Mouse (Mus musculus) myocyte (in vitro differentiated cells): Measurements from ENCODE around the gene Fer1l5. TPM values are rescaled to one million over a fixed set of nuclear protein-coding genes. Genes with fewer than 3 reads are reported as not detected.

ENCODE experiments used
- H3K27me3 ChIP-seq: one replicate; pipeline ENCODE4 v1.6.1; 2011; ENCODE audit not compliant: control insufficient read depth, insufficient read depth, insufficient read length
- H3K36me3 ChIP-seq: one replicate; pipeline ENCODE4 v1.6.1; 2011; ENCODE audit not compliant: control insufficient read depth, insufficient read depth
- H3K4me2 ChIP-seq: one replicate; pipeline ENCODE4 v1.6.1; 2011; ENCODE audit warnings: low read depth, control low read depth
- H3K4me3 ChIP-seq: one replicate; pipeline ENCODE4 v1.5.1; 2011; ENCODE audit warnings: mild to moderate bottlenecking, control low read depth, moderate library complexity
- H3K79me2 ChIP-seq: one replicate; pipeline ENCODE4 v1.6.1; 2011; ENCODE audit not compliant: control insufficient read depth, insufficient read depth
- H3ac ChIP-seq: one replicate; pipeline ENCODE4 v1.6.1; 2011; ENCODE audit not compliant: control insufficient read depth, insufficient read length
- CEBPB ChIP-seq: IDR thresholded peaks from 2 replicates; pipeline ENCODE4 v1.6.1; 2011; ENCODE audit warnings: mild to moderate bottlenecking, moderate library complexity; ENCODE audit not compliant: poor library complexity, insufficient read depth, severe bottlenecking
- E2F4 ChIP-seq: IDR thresholded peaks from one replicate; pipeline ENCODE4 v1.6.1; 2011; ENCODE audit warnings: mild to moderate bottlenecking, control low read depth, moderate library complexity; ENCODE audit not compliant: insufficient read depth
- MAX ChIP-seq: IDR thresholded peaks from one replicate; pipeline ENCODE4 v1.6.1; 2011; ENCODE audit warnings: low read depth, mild to moderate bottlenecking, control low read depth
- MYOD1 ChIP-seq, 3 experiments: IDR thresholded peaks; one replicate each; pipeline ENCODE4 v1.6.1; 2011; ENCODE audit warnings: control low read depth in 2 of 3, low read depth in 2 of 3, mild to moderate bottlenecking in 2 of 3, moderate library complexity in 1 of 3; ENCODE audit not compliant: insufficient read length in 2 of 3, control insufficient read depth in 1 of 3
- MYOG ChIP-seq, 3 experiments: IDR thresholded peaks; one replicate each; pipeline ENCODE4 v1.6.1; 2011; ENCODE audit warnings: control low read depth in 2 of 3, low read depth in 2 of 3, mild to moderate bottlenecking in 2 of 3; ENCODE audit not compliant: insufficient read length in 2 of 3, control insufficient read depth in 1 of 3, insufficient read depth in 1 of 3
- POLR2A ChIP-seq: IDR thresholded peaks from one replicate; pipeline ENCODE4 v1.6.1; 2011; ENCODE audit warnings: low read depth, mild to moderate bottlenecking, control low read depth, moderate library complexity; ENCODE audit not compliant: insufficient read length
- POLR2AphosphoS2 ChIP-seq: IDR thresholded peaks from one replicate; pipeline ENCODE4 v1.6.1; 2011; ENCODE audit warnings: low read depth, control low read depth; ENCODE audit not compliant: insufficient read length
- REST ChIP-seq: IDR thresholded peaks from one replicate; pipeline ENCODE4 v1.6.1; 2011; ENCODE audit warnings: mild to moderate bottlenecking, control low read depth, moderate library complexity; ENCODE audit not compliant: insufficient read depth, insufficient read length
- SRF ChIP-seq: IDR thresholded peaks from one replicate; pipeline ENCODE4 v1.6.1; 2011; ENCODE audit warnings: low read depth; ENCODE audit not compliant: control insufficient read depth, insufficient read length
- TCF12 ChIP-seq: IDR thresholded peaks from one replicate; pipeline ENCODE4 v1.6.1; 2011; ENCODE audit warnings: mild to moderate bottlenecking, control low read depth; ENCODE audit not compliant: poor library complexity, insufficient read depth, severe bottlenecking
- TCF3 ChIP-seq: IDR thresholded peaks from one replicate; pipeline ENCODE4 v1.6.1; 2011; ENCODE audit warnings: low read depth, control low read depth; ENCODE audit not compliant: insufficient read length
- USF1 ChIP-seq: IDR thresholded peaks from one replicate; pipeline ENCODE4 v1.6.1; 2011; ENCODE audit warnings: low read depth, mild to moderate bottlenecking, control low read depth, moderate library complexity
- polyA plus RNA-seq: library from polyadenylated mRNA; unstranded; fragments of >200 nt; fragmentation: generic; extraction: Trizol; gene quantifications from one replicate; pipeline ENCODE4 v1.2.1, GENCODE M21; 2012; ENCODE audit warnings: missing spikeins

The Fer1l5 gene
- polyA plus RNA-seq, 1 experiment = 0.59 TPM

GRCm38 (mm10) chr1:36370918-36371317 is 1.2 kb upstream of the Fer1l5 start:
- Histone ChIP-seq H3K79me2 (peaks cover 29% of the 10 kb centered on the region), H3ac (no peak overlapping the region), H3K36me3 (no peaks in the 10 kb centered on the region), H3K27me3 (no peaks in the 10 kb centered on the region), H3K4me3 (no peak overlapping the region), H3K4me2 (no peak overlapping the region)
- TF ChIP-seq E2F4 (no peak), POLR2A (no peak), MYOD1 (IDR thresholded peaks at IDR 0.05; ENCODE audit: control insufficient read depth in 1 of 3, insufficient read length in 2 of 3, low read depth in 2 of 3) (no peak), TCF12 (no peak), TCF3 (no peak), USF1 (no peak), SRF (no peak), CEBPB (no peak), MYOG (IDR thresholded peaks at IDR 0.05; ENCODE audit: control insufficient read depth in 1 of 3, insufficient read depth in 1 of 3, insufficient read length in 2 of 3, low read depth in 2 of 3) (no peak), MAX (no peak), REST (no peak), POLR2AphosphoS2 (no peak)

- Histone ChIP-seq H3K4me3 (no peak overlapping the region), H3K4me2 (no peak overlapping the region), H3K36me3 (no peaks in the 10 kb centered on the region), H3K27me3 (peaks cover 18% of the 10 kb centered on the region), H3ac (no peak overlapping the region), H3K79me2 (no peaks in the 10 kb centered on the region)
- TF ChIP-seq MAX (no peak), POLR2AphosphoS2 (no peak), TCF3 (no peak), REST (no peak), POLR2A (no peak), USF1 (no peak), MYOG (IDR thresholded peaks at IDR 0.05; ENCODE audit: control insufficient read depth in 1 of 3, insufficient read depth in 1 of 3, insufficient read length in 2 of 3, low read depth in 2 of 3) (no peak), TCF12 (no peak)
These were observed 6.8 kb downstream of the Fer1l5 start for GRCm38 (mm10) chr1:36378880-36379279.

GRCm38 (mm10) chr1:36379582-36379981 is 7.5 kb downstream of the Fer1l5 start:
- no peak for TF ChIP-seq USF1
- no peak for TF ChIP-seq MYOD1 (IDR thresholded peaks at IDR 0.05; ENCODE audit: control insufficient read depth in 1 of 3, insufficient read length in 2 of 3, low read depth in 2 of 3)
- no peak for TF ChIP-seq SRF
- TF ChIP-seq TCF12 = no peak
- TF ChIP-seq MYOG (IDR thresholded peaks at IDR 0.05; ENCODE audit: control insufficient read depth in 1 of 3, insufficient read depth in 1 of 3, insufficient read length in 2 of 3, low read depth in 2 of 3) = no peak
- TF ChIP-seq MAX = no peak
- TF ChIP-seq CEBPB = no peak
- TF ChIP-seq REST = no peak
- no peak for TF ChIP-seq POLR2AphosphoS2
- no peak for TF ChIP-seq E2F4
- TF ChIP-seq POLR2A = no peak
- TF ChIP-seq TCF3 = no peak
- H3K79me2 ChIP-seq = no peaks in the 10 kb centered on the region
- no peak overlapping the region for H3ac ChIP-seq
- no peak overlapping the region for H3K4me3 ChIP-seq
- H3K4me2 ChIP-seq = no peak overlapping the region
- H3K36me3 ChIP-seq = no peaks in the 10 kb centered on the region
- peaks cover 18% of the 10 kb centered on the region for H3K27me3 ChIP-seq

GRCm38 (mm10) chr1:36397041-36397440 is 24.9 kb downstream of the Fer1l5 start:
- peaks cover 17% of the 10 kb centered on the region for H3K27me3 ChIP-seq
- TF ChIP-seq REST (no peak), TCF3 (no peak), E2F4 (no peak), TCF12 (no peak), USF1 (no peak), POLR2AphosphoS2 (no peak), CEBPB (no peak), MYOD1 (IDR thresholded peaks at IDR 0.05; ENCODE audit: control insufficient read depth in 1 of 3, insufficient read length in 2 of 3, low read depth in 2 of 3) (no peak)
- H3K4me2 ChIP-seq = no peak overlapping the region
- H3ac ChIP-seq = no peak overlapping the region
- H3K4me3 ChIP-seq = no peak overlapping the region
- H3K36me3 ChIP-seq = no peaks in the 10 kb centered on the region
- no peaks in the 10 kb centered on the region for H3K79me2 ChIP-seq

GRCm38 (mm10) chr1:36401509-36401908 is 29.4 kb downstream of the Fer1l5 start:
- H3K79me2 ChIP-seq = no peaks in the 10 kb centered on the region
- H3K4me2 ChIP-seq = no peak overlapping the region
- no peaks in the 10 kb centered on the region for H3K36me3 ChIP-seq
- H3ac ChIP-seq = no peak overlapping the region
- no peak overlapping the region for H3K4me3 ChIP-seq
- H3K27me3 ChIP-seq = peaks cover 4% of the 10 kb centered on the region
- TF ChIP-seq MYOG (IDR thresholded peaks at IDR 0.05; ENCODE audit: control insufficient read depth in 1 of 3, insufficient read depth in 1 of 3, insufficient read length in 2 of 3, low read depth in 2 of 3) (no peak), MYOD1 (IDR thresholded peaks at IDR 0.05; ENCODE audit: control insufficient read depth in 1 of 3, insufficient read length in 2 of 3, low read depth in 2 of 3) (no peak), E2F4 (no peak), SRF (no peak), POLR2A (no peak), REST (no peak), POLR2AphosphoS2 (no peak), CEBPB (no peak), USF1 (no peak), MAX (no peak), TCF3 (no peak), TCF12 (no peak)
